Mouse (Mus musculus) forebrain, embryonic 15.5 days (tissue): ENCODE data around the gene Tmprss11b. TPM values are rescaled to one million over a fixed set of nuclear protein-coding genes. Genes with fewer than 3 reads are reported as not detected.

Experiments
- polyA plus RNA-seq: library from polyadenylated mRNA; unstranded; fragments of >200 nt; fragmentation: Nextera tagmentation; extraction: Ambion mirVana; gene quantifications from 2 replicates; pipeline ENCODE4 v1.2.1, GENCODE M21; 2015

Tmprss11b gene
- polyA plus RNA-seq, 1 experiment from 2014 or later = not detected

Other genes with a start within 250 kb of the Tmprss11b start
- not detected in 2 replicates for gene Tmprss11a, start 207.4 kb downstream of the Tmprss11b start, polyA plus RNA-seq
- not detected in 2 replicates for gene Tmprss11g, start 157.8 kb downstream of the Tmprss11b start, polyA plus RNA-seq
- not detected in 2 replicates for gene Tmprss11f, start 43.9 kb downstream of the Tmprss11b start, polyA plus RNA-seq
- gene Tmprss11e, start 69.5 kb upstream of the Tmprss11b start, polyA plus RNA-seq = not detected in 2 replicates
- 40.6 and 43.1 TPM in 2 replicates for gene Ythdc1, start 127.9 kb upstream of the Tmprss11b start, polyA plus RNA-seq
- gene Ugt2b34, start 230.6 kb upstream of the Tmprss11b start, polyA plus RNA-seq = not detected in 2 replicates